26 mouse cellular contexts compared by ENCODE assay signal in genomic region chr1:127619036-127619435, GRCm38 (mm10).
DNase-seq lines count a peak whose midpoint lies in the region; ATAC-seq and TF ChIP-seq lines count a peak whose summit lies in the region.
"Had no signal": no experiment of that assay in that cellular context is flagged by ENCODE, and none has a peak within 500 bp of the region (broad histone marks: within the 10 kb centered on the region; RNA-seq: fewer than 3 reads in every experiment).

No protein-coding gene starts in this region.

- H3K9ac ChIP-seq in hindbrain, embryonic 12.5 days: no peak overlapping the region
- H3K9ac ChIP-seq: embryonic facial prominence, embryonic 12.5 days; forebrain, embryonic 13.5 days; heart, embryonic 13.5 days; hindbrain, embryonic 14.5 days; limb, embryonic 13.5 days; liver, embryonic 12.5 days; neural tube, embryonic 12.5 days had no signal

- no peaks in the 10 kb centered on the region for H3K36me3 ChIP-seq in hindbrain, embryonic 10.5 days
- no peaks in the 10 kb centered on the region for H3K36me3 ChIP-seq in hindbrain, embryonic 12.5 days
- no peaks in the 10 kb centered on the region for H3K36me3 ChIP-seq in thymus, adult 2 months (ENCODE audit: control insufficient read depth, insufficient read depth, low read length)
- H3K36me3 ChIP-seq: embryonic facial prominence, embryonic 12.5 days; heart, embryonic 13.5 days; limb, embryonic 13.5 days; liver, embryonic 12.5 days; neural tube, embryonic 12.5 days had no signal

- H3K27ac ChIP-seq in hindbrain, embryonic 10.5 days: 0 out of 2 replicates have a peak overlapping the region, but pooled peaks have one; percentile 8
- no peak overlapping the region for H3K27ac ChIP-seq in hindbrain, embryonic 12.5 days
- H3K27ac ChIP-seq in thymus, adult 2 months (ENCODE audit: control insufficient read depth, insufficient read depth, low read length): no peak overlapping the region
- H3K27ac ChIP-seq: embryonic facial prominence, embryonic 12.5 days; forebrain, embryonic 13.5 days; heart, adult 2 months; heart, embryonic 13.5 days; hindbrain, embryonic 14.5 days; layer of hippocampus, adult 2 months; limb, embryonic 13.5 days; liver, embryonic 12.5 days; neural tube, embryonic 12.5 days had no signal

- H3K4me2 ChIP-seq in hindbrain, embryonic 12.5 days (replicated peaks): no peak overlapping the region
- H3K4me2 ChIP-seq: embryonic facial prominence, embryonic 12.5 days; forebrain, embryonic 13.5 days; heart, embryonic 13.5 days; hindbrain, embryonic 14.5 days; limb, embryonic 13.5 days; liver, embryonic 12.5 days; neural tube, embryonic 12.5 days had no signal

- DNase-seq in hindbrain, embryonic 10.5 days (ENCODE audit: low spot score): no peak
- DNase-seq in brain, adult 2 months (ENCODE audit: low read depth, low spot score): peak; percentile 87
- DNase-seq in cerebellum, adult 11-12 months: peak; percentile 70
- DNase-seq in cerebellum, postnatal 10 days: peak; percentile 63 to 71
- no peak for DNase-seq in spleen, adult 18-20 months
- DNase-seq in thymus, adult 2 months: no peak
- DNase-seq: gastrocnemius, postnatal 36 days; heart, adult 2 months; heart, postnatal 14 days; kidney, adult 9 months; kidney, postnatal 14 days; lung, adult 2 months; midbrain, embryonic 14.5 days; right cerebral cortex, postnatal 14 days; thymus, postnatal 14 days had no signal

- no peaks in the 10 kb centered on the region for H3K9me3 ChIP-seq in hindbrain, embryonic 10.5 days
- no peaks in the 10 kb centered on the region for H3K9me3 ChIP-seq in hindbrain, embryonic 12.5 days (replicated peaks)
- H3K9me3 ChIP-seq: embryonic facial prominence, embryonic 12.5 days; forebrain, embryonic 13.5 days; heart, embryonic 13.5 days; limb, embryonic 13.5 days; liver, embryonic 12.5 days; neural tube, embryonic 12.5 days had no signal

- ATAC-seq in hindbrain, embryonic 12.5 days (ENCODE audit: low FRiP score): no peak
- ATAC-seq in frontal cortex, adult (ENCODE audit: low TSS enrichment): no peak
- ATAC-seq: forebrain, embryonic 13.5 days; intestine, embryonic 16.5 days; liver, embryonic 12.5 days had no signal

- TF ChIP-seq CTCF in thymus, adult 2 months (IDR thresholded peaks at IDR 0.05; ENCODE audit: borderline replicate concordance, control insufficient read depth, extremely low read depth, insufficient read depth, low read length, poor library complexity): no peak

- no peaks in the 10 kb centered on the region for H3K4me1 ChIP-seq in hindbrain, embryonic 10.5 days (replicated peaks)
- H3K4me1 ChIP-seq in hindbrain, embryonic 12.5 days: no peaks in the 10 kb centered on the region
- H3K4me1 ChIP-seq in thymus, adult 2 months (replicated peaks; ENCODE audit: control insufficient read depth, insufficient read depth, low read length): no peaks in the 10 kb centered on the region
- H3K4me1 ChIP-seq: embryonic facial prominence, embryonic 12.5 days; forebrain, embryonic 13.5 days; heart, embryonic 13.5 days; limb, embryonic 13.5 days; liver, embryonic 12.5 days; neural tube, embryonic 12.5 days had no signal

- H3K4me3 ChIP-seq in hindbrain, embryonic 10.5 days: no peak overlapping the region
- H3K4me3 ChIP-seq in hindbrain, embryonic 12.5 days: no peak overlapping the region
- H3K4me3 ChIP-seq in thymus, adult 2 months (ENCODE audit: control insufficient read depth, insufficient read depth, low read length): no peak overlapping the region
- H3K4me3 ChIP-seq: embryonic facial prominence, embryonic 12.5 days; forebrain, embryonic 13.5 days; heart, adult 2 months; heart, embryonic 13.5 days; layer of hippocampus, adult 2 months; limb, embryonic 13.5 days; liver, embryonic 12.5 days; neural tube, embryonic 12.5 days had no signal

- no peaks in the 10 kb centered on the region for H3K27me3 ChIP-seq in hindbrain, embryonic 10.5 days (ENCODE audit: insufficient read depth, poor library complexity, severe bottlenecking)
- H3K27me3 ChIP-seq in hindbrain, embryonic 12.5 days: no peaks in the 10 kb centered on the region
- H3K27me3 ChIP-seq in thymus, adult 2 months (ENCODE audit: control insufficient read depth, insufficient read depth, low read length): no peaks in the 10 kb centered on the region
- H3K27me3 ChIP-seq: embryonic facial prominence, embryonic 12.5 days; forebrain, embryonic 13.5 days; heart, embryonic 13.5 days; limb, embryonic 13.5 days; liver, embryonic 12.5 days; neural tube, embryonic 12.5 days had no signal

- 85% methylated on average over 6 of the region's 6 CpGs for WGBS in hindbrain, embryonic 10.5 days
- WGBS in hindbrain, embryonic 12.5 days: 81% methylated on average over 6 of the region's 6 CpGs
- 84% methylated on average over 6 of the region's 6 CpGs for WGBS in thymus, adult 2 months

- TF ChIP-seq POLR2A in thymus, adult 2 months (IDR thresholded peaks at IDR 0.05; ENCODE audit: control insufficient read depth, extremely low read depth, insufficient read depth, low read length, poor library complexity): no peak

Comparison
In these comparisons a context has a peak if more than half of its experiments do, and no peak if none do; other contexts are left out.
1. DNase-seq: peak in brain, adult 2 months (single experiment), cerebellum, adult 11-12 months (single experiment) and cerebellum, postnatal 10 days (2 of 2); none in hindbrain, embryonic 10.5 days (single experiment), spleen, adult 18-20 months (0 of 2) and thymus, adult 2 months (single experiment).